Mouse (Mus musculus) spleen, adult 12 weeks (tissue): ENCODE results near the gene Lingo1.

Source experiments
- DNase-seq: peaks from one replicate; pipeline ENCODE4 v3.0.0; 2022; ENCODE audit warnings: low spot score

Lingo1 gene

DNA sequence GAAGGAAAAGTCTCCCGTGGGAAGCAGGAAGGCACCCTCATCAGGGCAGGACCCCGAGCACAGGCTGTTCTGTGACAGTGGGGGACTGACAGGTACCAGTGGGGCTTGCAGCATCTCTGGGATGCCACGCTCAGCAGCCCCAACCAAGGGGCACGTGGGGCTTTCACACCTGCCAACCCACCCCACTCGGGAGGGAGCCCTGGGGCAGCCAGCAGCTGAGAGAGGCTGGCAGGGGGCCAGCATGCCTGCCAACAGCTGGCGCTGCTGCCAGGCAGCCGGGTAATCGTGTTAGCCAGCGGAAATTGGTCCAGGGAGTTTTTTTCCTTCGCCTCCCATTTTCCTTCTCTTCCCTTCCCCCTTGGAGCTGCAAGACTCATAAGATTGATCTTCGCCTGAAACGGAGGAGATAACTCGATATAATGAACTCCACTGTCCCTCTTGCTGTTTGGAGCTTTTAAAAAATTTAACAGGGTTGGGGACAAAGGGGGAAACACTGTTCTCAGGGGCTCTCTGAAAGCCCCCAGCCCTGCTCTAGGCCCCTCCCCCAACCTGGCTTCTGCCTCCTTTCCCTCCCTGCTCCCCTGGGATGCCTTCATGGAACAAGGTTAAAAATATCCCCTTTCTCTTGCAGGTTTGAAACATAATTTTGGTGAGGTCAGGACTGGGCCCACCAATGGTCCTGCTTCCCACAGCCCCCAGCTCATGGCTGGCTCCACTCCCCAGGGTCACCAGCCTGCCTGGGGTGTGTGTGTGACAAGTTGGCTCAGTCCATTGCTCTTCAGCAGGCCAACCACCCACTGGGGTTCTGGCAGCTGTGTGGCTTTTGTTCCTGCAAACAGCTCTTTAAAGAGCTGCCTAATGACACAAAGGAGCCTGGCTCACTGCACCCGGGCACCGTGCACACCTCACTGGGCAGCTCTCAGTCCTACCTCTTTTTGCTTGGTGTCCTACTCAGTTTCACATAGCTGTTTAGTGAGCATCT, 68.3 kb downstream of the Lingo1 start:
- no peak for DNase-seq

DNA sequence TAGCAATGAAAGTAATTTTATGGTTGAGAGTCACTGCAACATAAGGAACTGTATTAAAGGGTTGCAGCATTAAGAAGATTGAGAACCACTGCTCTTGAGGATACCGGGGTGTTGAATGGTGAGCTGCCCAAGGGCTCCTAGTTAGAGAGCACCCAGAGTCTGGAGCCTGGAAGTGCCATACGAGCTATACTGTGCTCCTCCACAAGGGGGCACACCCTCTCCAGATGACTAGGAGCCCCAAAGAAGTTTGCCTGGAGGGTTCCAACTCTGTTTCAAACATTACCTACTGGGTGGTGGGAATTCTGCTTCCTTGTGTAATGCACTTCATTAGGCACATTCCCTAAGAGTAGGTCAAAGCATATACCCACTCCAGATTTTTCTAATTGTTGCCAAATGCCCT, 70.5 kb downstream of the Lingo1 start:
- peak; percentile 7 for DNase-seq

GRCm38 (mm10) chr9:56722089-56722825, 74.0 kb downstream of the Lingo1 start:
- no peak for DNase-seq

DNA sequence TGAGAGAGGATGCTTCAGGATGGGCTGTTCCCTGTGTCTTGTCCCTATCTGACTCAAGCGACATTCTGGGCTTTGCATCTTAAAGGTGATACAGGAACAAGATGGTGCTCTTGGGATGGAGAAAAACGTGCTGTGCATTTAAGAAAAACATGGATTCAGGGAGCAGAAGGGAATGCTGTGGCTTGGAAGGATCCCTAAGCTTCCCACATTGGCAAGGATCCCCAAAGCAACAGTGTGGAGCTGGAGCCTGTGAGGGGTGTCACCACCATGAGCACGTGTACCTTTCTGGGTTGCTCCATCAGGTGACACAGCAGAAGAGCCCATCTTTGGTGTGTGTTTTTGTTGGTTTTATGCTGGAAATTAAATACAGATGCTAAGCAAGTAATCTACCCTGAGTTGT, 77.3 kb downstream of the Lingo1 start:
- DNase-seq = no peak

- DNase-seq = no peak
These were observed 79.7 kb downstream of the Lingo1 start for GRCm38 (mm10) chr9:56716565-56716964.

GRCm38 (mm10) chr9:56716066-56716465, 80.2 kb downstream of the Lingo1 start:
- no peak for DNase-seq

DNA sequence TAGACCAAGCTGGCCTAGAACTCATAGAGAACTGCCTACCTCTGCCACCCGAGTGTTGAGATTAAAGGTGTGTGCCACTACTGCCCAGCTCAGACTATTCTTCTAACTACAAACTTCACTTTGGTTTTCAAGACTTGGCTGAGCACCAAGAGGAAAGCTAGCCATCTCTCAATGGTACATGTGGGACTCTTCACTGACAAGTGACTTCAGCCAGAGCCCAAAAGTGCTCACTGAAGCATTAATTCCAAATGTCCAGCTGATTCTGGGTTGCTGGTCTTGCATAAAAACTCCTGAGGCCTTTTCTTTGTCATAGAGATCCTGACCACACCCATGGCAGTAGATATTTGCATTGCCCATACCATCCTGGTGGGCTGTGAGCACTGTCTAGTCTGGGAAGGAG, 81.9 kb downstream of the Lingo1 start:
- no peak for DNase-seq

DNA sequence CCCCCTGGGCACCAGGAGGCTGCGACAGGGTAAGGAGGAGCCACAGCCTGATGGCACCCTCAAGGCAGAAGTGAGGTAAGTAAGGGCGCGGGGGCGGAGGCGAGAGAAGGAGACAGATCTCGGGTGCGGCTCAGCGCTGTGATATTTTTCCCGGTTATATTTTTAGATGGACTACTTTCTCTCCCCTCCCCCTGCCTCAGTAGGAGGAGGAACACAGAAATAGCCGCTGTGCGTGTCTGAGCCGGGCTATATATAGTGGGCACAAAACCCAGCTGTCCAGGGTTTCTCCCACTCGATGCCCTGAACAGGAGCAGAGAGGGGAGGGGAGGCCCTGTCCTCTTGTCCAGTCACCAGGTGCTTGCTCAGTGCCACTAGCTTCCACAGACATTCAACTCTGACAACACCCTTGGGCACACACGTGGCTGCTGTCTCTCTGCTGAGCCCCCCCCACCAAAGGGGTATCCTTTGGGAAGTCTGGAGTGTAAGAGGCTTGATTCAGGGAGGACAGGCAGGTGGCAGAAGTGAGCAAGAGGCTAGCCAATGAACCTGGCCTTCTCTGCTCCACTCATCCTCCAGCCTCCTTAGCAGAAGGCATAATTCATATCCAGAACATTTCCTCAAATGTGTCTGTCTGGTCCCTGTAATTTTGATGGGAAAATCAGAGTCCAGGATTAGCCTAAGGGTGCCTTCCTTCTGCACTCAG, 83.5 kb downstream of the Lingo1 start:
- DNase-seq = no peak

GRCm38 (mm10) chr9:56710958-56711357, 85.3 kb downstream of the Lingo1 start:
- DNase-seq = no peak

DNA sequence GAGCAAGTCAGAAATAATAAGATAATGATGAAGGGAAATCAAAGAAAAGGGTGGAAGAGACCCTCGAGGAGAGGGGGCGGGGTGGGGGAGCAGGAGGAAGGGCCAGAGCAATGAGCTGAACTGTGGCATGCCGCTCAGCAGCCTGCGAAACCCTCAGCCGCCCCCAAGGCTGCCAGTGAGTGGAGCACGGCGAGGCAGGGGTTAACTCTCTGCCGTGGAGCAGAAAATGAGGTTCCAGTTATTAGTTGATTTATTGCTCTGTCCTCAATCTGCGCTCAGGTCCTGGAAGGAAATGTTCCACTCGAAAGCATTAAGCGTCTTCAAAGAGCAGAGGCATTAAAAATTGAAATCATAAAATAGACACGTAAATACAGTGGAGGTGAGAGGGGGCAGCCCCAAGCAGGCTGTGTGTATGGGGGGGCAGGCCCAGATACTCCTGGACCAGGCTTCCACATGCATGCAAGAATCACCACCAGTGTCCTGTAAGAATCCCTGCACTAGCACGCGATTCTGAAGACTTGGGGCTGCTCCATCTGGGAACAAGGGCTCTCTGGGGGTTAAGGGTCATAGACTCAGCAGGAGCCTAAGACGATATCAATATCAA, 89.7 kb downstream of the Lingo1 start:
- no peak for DNase-seq

- DNase-seq = no peak
These were observed 94.9 kb downstream of the Lingo1 start for GRCm38 (mm10) chr9:56701394-56701793.

GRCm38 (mm10) chr9:56700866-56701265, 95.4 kb downstream of the Lingo1 start:
- no peak for DNase-seq

- no peak for DNase-seq
These were observed 97.4 kb downstream of the Lingo1 start for GRCm38 (mm10) chr9:56698715-56699370.

GRCm38 (mm10) chr9:56694079-56694478, 102.2 kb downstream of the Lingo1 start:
- DNase-seq = no peak

DNA sequence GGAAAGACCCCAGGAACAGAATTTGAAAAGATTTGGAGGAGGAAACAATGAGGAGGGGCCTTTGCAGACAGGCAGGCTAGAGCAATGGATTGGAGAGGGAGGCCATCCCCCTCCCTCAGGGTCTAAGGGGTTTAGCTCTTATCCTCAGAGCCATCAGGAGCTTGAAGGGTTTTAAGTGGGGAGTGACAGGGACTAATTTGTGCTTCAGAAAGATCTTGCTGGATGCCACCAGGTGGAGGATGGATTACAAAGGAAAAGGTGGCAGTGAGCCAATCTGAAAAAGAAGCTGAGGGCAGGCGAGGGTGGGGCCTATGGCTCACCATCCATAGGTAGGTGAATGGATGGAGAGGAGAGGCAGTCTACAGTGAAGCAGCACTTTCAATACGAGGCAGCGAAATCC, 105.0 kb downstream of the Lingo1 start:
- DNase-seq = no peak

GRCm38 (mm10) chr9:56690679-56691078, 105.6 kb downstream of the Lingo1 start:
- DNase-seq = no peak

DNA sequence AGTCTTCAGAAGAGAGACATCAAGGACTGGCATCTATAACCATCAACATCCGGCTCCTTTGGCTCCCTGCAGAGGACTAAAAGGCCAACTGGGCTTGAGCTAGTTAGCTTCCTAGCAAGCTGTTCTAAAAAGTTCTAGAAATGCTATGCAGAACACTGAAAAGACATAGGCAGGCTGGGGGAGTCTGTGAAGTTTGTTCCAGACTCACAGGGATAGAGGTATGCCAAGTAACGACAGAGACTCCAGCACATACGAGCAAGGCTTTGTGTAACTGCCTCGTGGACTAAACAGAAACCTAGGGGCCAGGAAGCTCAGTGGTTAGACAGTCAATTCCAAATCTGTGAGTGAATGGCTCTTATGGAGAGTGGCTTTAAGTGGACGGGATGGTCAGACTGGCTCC, 108.8 kb downstream of the Lingo1 start:
- no peak for DNase-seq

- no peak for DNase-seq
These were observed 109.2 kb downstream of the Lingo1 start for GRCm38 (mm10) chr9:56687145-56687477.

DNA sequence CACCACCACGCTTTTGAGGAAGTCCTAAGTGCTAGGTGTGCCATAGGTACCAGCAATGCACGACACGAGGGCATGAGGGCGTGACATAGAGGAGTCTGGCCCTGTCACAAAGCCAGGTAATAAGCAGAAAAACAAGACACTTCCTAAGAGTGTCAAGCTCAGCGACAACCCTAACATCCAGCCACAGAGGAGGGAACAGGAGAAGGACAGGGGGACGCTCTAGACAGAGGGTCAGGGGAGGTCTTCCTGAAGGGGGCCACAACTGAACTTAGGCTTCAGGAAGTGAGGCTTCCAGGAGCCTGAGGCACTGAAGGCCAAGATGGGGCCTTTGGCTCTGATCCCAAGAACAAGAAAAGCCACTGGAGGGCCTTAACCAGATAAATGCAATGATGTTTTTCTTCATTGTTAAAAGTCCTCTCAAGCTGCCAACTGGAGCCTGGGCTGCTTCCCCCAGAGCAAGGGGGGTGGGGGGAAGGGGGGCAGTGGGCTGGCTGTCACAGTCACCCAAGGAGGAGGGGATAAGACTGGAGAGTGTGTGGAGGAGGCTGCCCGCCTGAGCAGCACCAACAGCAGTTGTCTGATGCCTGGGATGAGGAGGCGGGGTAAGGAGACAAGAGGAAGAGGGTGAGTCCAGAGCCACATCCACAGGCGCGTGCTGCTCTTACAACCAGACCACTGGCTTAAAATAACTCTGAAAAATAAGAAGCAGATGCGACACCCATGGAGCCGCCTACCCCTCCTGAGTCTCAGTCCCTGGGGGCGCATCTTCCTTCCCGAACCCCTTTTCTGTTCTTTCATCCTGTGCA, 109.7 kb downstream of the Lingo1 start:
- DNase-seq = no peak

DNA sequence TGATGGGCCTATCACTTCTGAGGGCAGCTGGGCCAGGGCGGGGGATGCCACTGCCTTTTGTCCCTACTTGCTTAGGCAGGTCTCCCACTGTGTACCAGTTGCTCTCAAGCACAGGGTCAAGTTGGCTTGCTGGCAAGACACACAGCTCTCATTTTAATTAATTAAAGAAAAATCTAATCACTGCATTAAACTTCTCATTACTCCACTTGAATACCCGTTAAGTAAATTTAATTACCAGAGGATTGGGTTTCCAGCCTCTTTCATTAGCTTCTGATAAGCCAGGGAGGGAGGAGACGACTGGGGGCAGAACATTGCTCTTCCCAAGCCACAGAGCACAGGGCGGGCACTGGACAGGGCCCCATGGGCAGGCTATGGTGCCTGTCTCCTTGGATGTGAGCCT, 113.4 kb downstream of the Lingo1 start:
- no peak for DNase-seq

GRCm38 (mm10) chr9:56681950-56682349, 114.3 kb downstream of the Lingo1 start:
- no peak for DNase-seq
